Mouse (Mus musculus) liver, embryonic 16.5 days (tissue): ENCODE measurements around the gene Fbxo41. TPM values are rescaled to one million over a fixed set of nuclear protein-coding genes. Genes with fewer than 3 reads are reported as not detected.

Source experiments
- ATAC-seq: fragments of 200-750 bp; cut with Nextera tagmentation; 2 replicates; pipeline ENCODE4 v1.8.0; 2017; ENCODE audit warnings: low read depth, mild to moderate bottlenecking, moderate number of reproducible peaks, moderate library complexity
- H3K27ac ChIP-seq: fragments of 300-500 bp; sonication (generic); 2 replicates; pipeline ENCODE4 v1.5.1; 2014; ENCODE audit warnings: mild to moderate bottlenecking, low read length
- H3K27me3 ChIP-seq: fragments of 300-500 bp; sonication (generic); 2 replicates; pipeline ENCODE4 v1.6.1; 2014; ENCODE audit warnings: low read depth, low read length, mixed read lengths; ENCODE audit not compliant: control insufficient read depth, insufficient read depth
- H3K36me3 ChIP-seq: fragments of 300-500 bp; sonication (generic); 2 replicates; pipeline ENCODE4 v1.6.1; 2014; ENCODE audit warnings: mild to moderate bottlenecking; ENCODE audit not compliant: control insufficient read depth, insufficient read depth
- H3K4me1 ChIP-seq: fragments of 300-500 bp; sonication (generic); 2 replicates; pipeline ENCODE4 v1.6.1; 2014; ENCODE audit warnings: low read depth, low read length, mixed read lengths; ENCODE audit not compliant: control insufficient read depth
- H3K4me2 ChIP-seq: fragments of 300-500 bp; sonication (generic); 2 replicates; pipeline ENCODE4 v1.6.1; 2014; ENCODE audit warnings: low read depth, low read length, mixed read lengths
- H3K4me3 ChIP-seq: fragments of 300-500 bp; sonication (generic); 2 replicates; pipeline ENCODE4 v1.5.1; 2014; ENCODE audit warnings: low read depth, mild to moderate bottlenecking, low read length
- H3K9ac ChIP-seq: fragments of 300-500 bp; sonication (generic); 2 replicates; pipeline ENCODE4 v1.6.1; 2014; ENCODE audit warnings: low read depth, low read length
- H3K9me3 ChIP-seq: fragments of 300-500 bp; sonication (generic); replicated peaks from 2 replicates; pipeline ENCODE4 v1.6.1; 2016; ENCODE audit warnings: low read length; ENCODE audit not compliant: control insufficient read depth
- WGBS: fragments of 180-500 bp; shearing (Covaris S2); extraction: QIAGEN DNeasy Blood & Tissue Kit; methylation state at CpG from one replicate; pipeline ENCODE4 v1.1.7; 2014; ENCODE audit not compliant: insufficient replicate concordance; 5-methylcytosine and 5-hydroxymethylcytosine counted together
- polyA plus RNA-seq: library from polyadenylated mRNA; unstranded; fragments of >200 nt; fragmentation: Nextera tagmentation; extraction: Ambion mirVana; gene quantifications from 2 replicates; pipeline ENCODE4 v1.2.1, GENCODE M21; 2015

The Fbxo41 gene
- polyA plus RNA-seq, 1 experiment from 2014 or later = not detected

DNA sequence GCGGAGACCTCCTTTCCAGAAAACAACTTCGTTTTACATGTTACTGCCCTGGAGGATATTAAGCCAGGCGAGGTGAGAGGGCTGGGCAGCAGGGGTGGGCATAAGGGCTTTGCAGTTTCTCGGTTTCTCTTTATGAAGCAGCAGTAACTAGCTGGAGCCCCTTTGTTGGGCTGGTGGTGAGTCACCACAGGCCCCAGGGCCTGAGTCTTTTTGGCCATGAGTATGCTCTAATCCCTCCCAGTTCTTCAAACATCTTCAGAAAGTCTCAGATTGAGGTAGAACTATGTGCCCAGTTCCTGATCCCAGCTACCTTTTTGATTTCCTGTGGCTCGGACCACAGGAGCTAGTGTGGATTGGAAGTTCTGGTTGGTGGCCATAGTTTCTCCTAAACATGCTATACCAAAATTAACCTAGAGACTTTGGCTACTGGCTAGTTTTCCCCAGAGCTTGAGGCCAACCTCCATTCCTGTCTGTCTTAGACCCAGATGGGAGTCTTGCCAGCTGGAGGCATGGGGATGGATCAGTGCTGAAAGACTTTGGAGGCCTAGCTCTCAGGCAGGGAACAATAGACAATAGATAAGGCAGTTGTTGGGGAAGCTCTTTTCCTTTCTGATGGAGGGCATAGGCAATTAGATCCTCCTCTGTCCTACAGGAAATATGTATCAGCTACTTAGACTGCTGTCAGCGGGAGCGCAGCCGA, 58.4 kb downstream of the Fbxo41 start:
- Histone ChIP-seq H3K4me3 (no peak overlapping the region), H3K27me3 (no peaks in the 10 kb centered on the region), H3K9me3 (no peaks in the 10 kb centered on the region), H3K4me1 (no peaks in the 10 kb centered on the region), H3K9ac (no peak overlapping the region), H3K4me2 (no peak overlapping the region), H3K36me3 (0 out of 2 replicates have a peak, but pooled peaks cover 4% of the 10 kb centered on the region), H3K27ac (no peak overlapping the region)
- 74% methylated on average over 8 of the region's 8 CpGs for whole genome bisulfite sequencing
- ATAC-seq = no peak

DNA sequence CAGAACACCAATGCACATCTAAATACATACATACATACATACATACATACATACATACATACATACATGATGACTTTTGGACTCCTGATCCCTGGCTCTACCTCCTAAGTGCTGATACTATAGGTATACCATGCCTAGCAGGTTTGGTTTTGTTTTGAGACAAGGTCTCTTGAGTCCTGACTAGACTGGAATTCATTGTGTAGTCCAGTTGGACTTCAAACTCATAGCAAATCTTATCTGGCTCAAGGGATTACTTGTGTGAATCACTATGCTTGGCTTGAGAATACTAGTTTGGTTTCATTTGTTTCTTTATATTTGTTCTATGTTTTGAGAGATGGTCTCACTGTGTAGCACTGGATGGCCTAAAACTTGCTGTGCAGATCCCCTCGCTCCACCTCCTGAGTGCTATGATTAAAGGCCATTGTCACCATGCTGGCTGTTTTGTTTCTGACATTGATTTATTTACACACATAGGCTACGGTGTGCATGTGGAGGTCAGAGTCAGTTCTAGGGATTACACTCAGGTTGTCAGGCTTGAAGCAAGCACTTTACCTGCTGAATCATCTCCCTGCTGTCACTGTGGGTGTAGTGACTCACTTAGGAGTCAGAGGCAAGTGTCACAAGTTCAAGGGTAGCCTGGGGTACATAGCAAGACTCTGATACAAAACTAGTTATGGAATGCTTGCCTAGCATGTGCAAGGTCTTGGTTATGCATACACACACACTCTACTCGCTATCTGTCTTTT, 59.1 kb downstream of the Fbxo41 start:
- Histone ChIP-seq H3K4me3 (no peak overlapping the region), H3K27ac (no peak overlapping the region), H3K4me1 (no peaks in the 10 kb centered on the region), H3K27me3 (no peaks in the 10 kb centered on the region), H3K9ac (no peak overlapping the region), H3K4me2 (no peak overlapping the region), H3K9me3 (no peaks in the 10 kb centered on the region), H3K36me3 (peaks cover 6% of the 10 kb centered on the region; the same call in 1 of the 2 replicates)
- no peak for ATAC-seq
- 62% methylated on average over 3 of the region's 3 CpGs for WGBS

DNA sequence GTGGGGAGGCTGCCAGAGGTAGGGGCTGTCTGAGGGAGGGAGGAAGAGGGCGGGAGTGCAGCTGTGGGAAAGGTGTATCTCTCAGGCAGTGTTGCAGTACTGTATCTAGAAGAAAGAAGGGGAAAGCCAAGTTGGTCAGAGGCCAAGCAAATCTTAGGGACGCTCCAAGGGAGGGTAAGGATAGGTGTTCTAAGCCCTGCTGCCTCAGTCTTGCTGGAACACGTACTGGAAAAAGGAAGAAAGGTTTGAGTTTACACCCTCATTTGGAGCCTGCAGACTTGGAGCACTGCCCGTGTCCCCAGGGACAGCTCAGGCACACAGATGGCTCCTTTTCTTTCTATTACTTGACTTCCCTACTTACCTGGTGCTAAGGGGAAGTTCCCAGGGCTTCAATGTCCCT, 61.7 kb downstream of the Fbxo41 start:
- 73% methylated on average over 4 of the region's 4 CpGs for WGBS
- no peak for ATAC-seq

DNA sequence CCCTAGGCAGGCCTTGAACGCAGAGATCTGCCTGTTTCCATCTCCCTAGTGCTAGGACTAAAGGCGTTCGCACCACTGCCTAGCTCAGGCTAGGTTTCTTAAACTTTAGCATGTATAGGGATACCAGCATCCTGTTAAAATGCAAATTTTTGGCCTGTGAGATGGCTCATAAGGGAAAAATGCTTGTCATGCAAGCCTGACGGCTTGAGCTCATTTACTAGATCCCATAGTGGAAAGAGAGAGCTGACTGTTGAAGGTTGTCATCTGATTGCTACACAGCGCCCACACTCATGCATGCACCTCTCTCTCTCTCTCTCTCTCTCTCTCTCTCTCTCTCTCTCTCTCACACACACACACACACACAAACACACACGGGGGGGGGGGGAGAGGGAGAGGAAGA, 66.2 kb downstream of the Fbxo41 start:
- no peak overlapping the region for H3K9ac ChIP-seq
- peaks cover 5% of the 10 kb centered on the region; the same call in 1 of the 2 replicates for H3K36me3 ChIP-seq
- ATAC-seq = no peak
- WGBS = 69% methylated on average over 5 of the region's 6 CpGs
- no peak overlapping the region for H3K4me3 ChIP-seq
- peaks cover 15% of the 10 kb centered on the region for H3K4me1 ChIP-seq
- H3K4me2 ChIP-seq = no peak overlapping the region
- H3K27me3 ChIP-seq = no peaks in the 10 kb centered on the region
- H3K27ac ChIP-seq = no peak overlapping the region
- no peaks in the 10 kb centered on the region for H3K9me3 ChIP-seq

More for the DNA sequence above, 61.7 kb downstream of the Fbxo41 start:
- Histone ChIP-seq H3K27me3 (no peaks in the 10 kb centered on the region), H3K4me3 (no peak overlapping the region), H3K9ac (no peak overlapping the region), H3K4me2 (no peak overlapping the region), H3K36me3 (peaks cover 9% of the 10 kb centered on the region; the same call in 1 of the 2 replicates), H3K4me1 (no peaks in the 10 kb centered on the region), H3K9me3 (no peaks in the 10 kb centered on the region), H3K27ac (no peak overlapping the region)

DNA sequence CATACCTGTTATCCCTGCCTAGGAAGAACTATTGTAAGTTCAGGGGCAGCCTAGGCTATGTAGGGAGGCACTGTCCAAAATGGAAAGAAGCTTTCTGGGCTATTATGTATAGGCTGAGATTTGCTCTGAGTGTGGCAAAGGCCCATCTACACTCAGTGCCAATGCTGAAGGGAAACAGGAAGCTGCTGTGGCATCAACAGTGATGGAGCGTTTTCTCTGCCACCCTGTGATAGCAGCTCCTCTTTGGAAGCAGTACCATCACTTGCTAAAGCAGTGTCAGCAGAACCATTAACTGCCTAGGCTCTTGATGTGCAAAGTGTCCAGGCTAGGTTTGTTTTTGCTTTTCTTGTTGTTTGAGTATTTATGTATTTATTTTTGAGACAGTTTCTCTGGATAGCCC, 66.6 kb downstream of the Fbxo41 start:
- no peak for ATAC-seq
- no peak overlapping the region for H3K4me2 ChIP-seq
- peaks cover 5% of the 10 kb centered on the region; the same call in 1 of the 2 replicates for H3K36me3 ChIP-seq
- H3K4me3 ChIP-seq = no peak overlapping the region
- 41% methylated on average over 1 of the region's 1 CpGs for WGBS
- peaks cover 17% of the 10 kb centered on the region for H3K4me1 ChIP-seq
- no peaks in the 10 kb centered on the region for H3K9me3 ChIP-seq
- H3K9ac ChIP-seq = no peak overlapping the region
- no peak overlapping the region for H3K27ac ChIP-seq
- H3K27me3 ChIP-seq = no peaks in the 10 kb centered on the region

DNA sequence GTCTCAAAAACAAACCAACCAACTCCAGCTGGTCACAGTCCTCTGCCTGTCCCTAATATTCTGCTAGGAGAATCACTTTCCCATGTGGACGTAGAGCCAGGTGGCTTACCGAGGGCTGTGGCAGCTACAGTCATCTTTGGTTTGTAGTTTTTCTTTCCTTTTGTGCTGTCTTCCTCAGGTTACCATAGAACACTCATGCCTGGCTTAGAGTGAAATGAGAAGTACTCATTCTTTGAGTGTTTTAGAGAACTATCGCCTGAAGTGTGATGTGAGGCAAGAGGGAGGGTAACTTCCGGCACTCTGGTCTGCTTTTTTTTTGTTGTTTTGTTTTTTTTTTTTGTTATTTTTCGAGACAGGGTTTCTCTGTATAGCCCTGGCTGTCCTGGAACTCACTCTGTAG, 68.9 kb downstream of the Fbxo41 start:
- Histone ChIP-seq H3K27ac (0 out of 2 replicates have a peak overlapping the region, but pooled peaks have one; percentile 8), H3K36me3 (peaks cover 5% of the 10 kb centered on the region; the same call in 1 of the 2 replicates), H3K4me1 (peaks cover 17% of the 10 kb centered on the region), H3K9me3 (no peaks in the 10 kb centered on the region), H3K4me3 (no peak overlapping the region), H3K27me3 (no peaks in the 10 kb centered on the region), H3K4me2 (no peak overlapping the region; the same call in 1 of the 2 replicates), H3K9ac (no peak overlapping the region)
- ATAC-seq = no peak
- WGBS = 44% methylated on average over 5 of the region's 5 CpGs

DNA sequence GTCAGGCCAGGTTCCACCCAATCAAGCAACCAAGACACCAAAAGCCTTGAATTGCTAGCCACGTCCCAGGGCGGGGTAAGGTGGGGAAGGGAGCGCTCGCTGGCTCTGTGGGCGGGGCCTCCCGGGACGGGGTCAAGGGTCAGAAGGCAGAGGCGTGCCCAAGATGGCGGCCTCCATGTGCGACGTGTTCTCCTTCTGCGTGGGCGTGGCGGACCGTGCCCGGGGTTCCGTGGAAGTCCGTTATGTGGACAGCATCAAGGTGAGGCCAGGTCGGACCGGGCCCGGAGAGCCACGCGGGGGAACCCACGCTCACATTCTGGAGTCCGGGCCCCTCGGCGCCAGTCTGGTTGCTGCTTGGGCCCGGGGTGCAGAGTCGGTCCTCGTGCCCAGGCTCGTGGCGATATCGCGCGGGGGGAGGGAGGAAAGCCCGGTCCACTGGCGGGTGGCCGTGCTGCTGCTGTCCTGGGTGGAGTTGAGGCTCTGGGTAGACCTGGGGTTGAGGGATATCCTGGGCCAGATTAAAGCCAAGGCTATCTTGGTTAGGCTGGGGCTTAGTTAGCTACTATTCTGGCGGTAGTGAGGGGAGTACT, 70.9 kb downstream of the Fbxo41 start, which contains the start of gene Smyd5:
Gene Smyd5 (plus strand): TSS at position 148 of the 590 bp plus-strand sequence.
- no peak within 1 kb of the TSS for H3K27ac ChIP-seq
- under 1% methylated on average over 39 of the region's 39 CpGs for WGBS
- H3K9ac ChIP-seq = peak within 1 kb of the TSS; percentile 75

DNA sequence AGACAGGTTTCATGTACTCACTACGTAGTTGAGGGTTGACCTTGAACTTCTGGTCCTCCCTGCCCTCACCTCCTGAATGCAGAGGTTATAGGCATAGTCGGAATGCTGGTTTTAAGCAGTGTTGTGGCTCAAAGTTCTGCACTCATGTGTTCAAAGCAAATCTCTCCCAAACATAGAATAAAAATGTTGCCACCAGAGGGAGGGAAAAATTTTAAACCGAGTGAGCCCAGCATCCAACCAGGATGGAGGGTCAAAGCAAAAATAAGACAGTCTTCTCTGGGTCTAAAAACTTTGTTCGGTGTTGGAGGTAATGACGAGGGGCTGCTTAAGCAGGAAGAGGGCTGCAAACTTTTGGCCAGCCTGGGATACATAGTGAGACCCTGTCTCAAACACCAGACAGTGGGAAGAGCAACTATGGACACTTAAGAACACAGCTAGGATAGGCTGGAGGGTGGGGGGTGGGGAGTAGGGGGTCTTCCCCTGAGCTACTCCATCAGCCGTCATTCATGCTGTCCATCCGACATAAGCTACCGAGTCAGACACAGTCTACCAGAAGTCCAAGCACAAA, 71.4 kb downstream of the Fbxo41 start:
- Histone ChIP-seq H3K27ac (no peak overlapping the region), H3K27me3 (no peaks in the 10 kb centered on the region)
- WGBS = 42% methylated on average over 8 of the region's 8 CpGs

More for the DNA sequence above, 70.9 kb downstream of the Fbxo41 start, which contains the start of gene Smyd5:
- Histone ChIP-seq H3K27me3 (no peaks in the 10 kb centered on the region), H3K36me3 (no peaks in the 10 kb centered on the region), H3K4me1 (peaks cover 17% of the 10 kb centered on the region), H3K9me3 (no peaks in the 10 kb centered on the region), H3K4me2 (peak within 1 kb of the TSS; percentile 85), H3K4me3 (peak within 1 kb of the TSS; percentile 80)
- ATAC-seq = peak; percentile 90

More for the DNA sequence above, 71.4 kb downstream of the Fbxo41 start:
- Histone ChIP-seq H3K9ac (peak overlapping the region; percentile 75; the same call in 1 of the 2 replicates), H3K4me3 (peak overlapping the region; percentile 80), H3K4me2 (peak overlapping the region; percentile 85), H3K9me3 (no peaks in the 10 kb centered on the region), H3K4me1 (peaks cover 17% of the 10 kb centered on the region), H3K36me3 (no peaks in the 10 kb centered on the region)
- peak; percentile 4; the same call in 1 of the 2 replicates for ATAC-seq
